Mouse (Mus musculus) spleen, postnatal 10 days (tissue): ENCODE results near the gene Gm20917.
"Not testable (repeated sequence)": the region's sequence is repeated elsewhere in the genome, so short reads cannot be mapped to it uniquely, and the experiment has no call there.

ENCODE experiments used
- DNase-seq, 2 experiments: peaks; one replicate each; pipeline ENCODE4 v3.0.0; 2021 to 2022; ENCODE audit warnings: low spot score in 2 of 2

The Gm20917 gene

GRCm38 (mm10) chrY:79151022-79151421, at the start of gene Gm20917:
Gene Gm20917, minus strand, starts transcription at chrY:79151122.
- not testable (repeated sequence) for DNase-seq
